Mouse (Mus musculus): ENCODE results near the gene Acy3. TPM values are rescaled to one million over a fixed set of nuclear protein-coding genes. Genes with fewer than 3 reads are reported as not detected.

Gene Acy3
- not detected for polyA plus RNA-seq (2017; shearing (Covaris generic))

GRCm38 (mm10) chr19:3986334-3986733 is at the start of gene Acy3:
TSS of gene Acy3 (plus strand) at chr19:3986570.

GRCm38 (mm10) chr19:3958470-3958869 is 27.9 kb upstream of the Acy3 start, which contains the start of gene Aldh3b3:
TSS of gene Aldh3b3 (plus strand) at chr19:3958645.

GRCm38 (mm10) chr19:3972229-3972628 is 14.1 kb upstream of the Acy3 start, which contains the start of gene Aldh3b2:
TSS of gene Aldh3b2 (plus strand) at chr19:3972328.

GRCm38 (mm10) chr19:3992416-3992815 is 6.0 kb downstream of the Acy3 start, which contains the start of gene Tbx10:
TSS of gene Tbx10 (plus strand) at chr19:3992752.

GRCm38 (mm10) chr19:4000119-4000900 is 13.9 kb downstream of the Acy3 start, which contains the start of the genes Nudt8 and Gm49405:
TSS of gene Nudt8 (plus strand) at chr19:4000580.
TSS of gene Gm49405 (plus strand) at chr19:4000626.

GRCm38 (mm10) chr19:4003112-4003511 is 16.7 kb downstream of the Acy3 start, which contains the start of gene Doc2g:
TSS of gene Doc2g (plus strand) at chr19:4003313.

GRCm38 (mm10) chr19:4012432-4013022 is 26.2 kb downstream of the Acy3 start, which contains the start of gene Ndufv1:
TSS of gene Ndufv1 (minus strand) at chr19:4012806.

GRCm38 (mm10) chr19:4037788-4038232 is 51.4 kb downstream of the Acy3 start, which contains the start of gene Gstp1:
TSS of gene Gstp1 (minus strand) at chr19:4037985.

Other genes with a start within 250 kb of the Acy3 start
- 101 TPM for gene Kmt5b, start 219.1 kb upstream of the Acy3 start, polyA plus RNA-seq (2017; shearing (Covaris generic))
- gene Chka, start 134.8 kb upstream of the Acy3 start, polyA plus RNA-seq (2017; shearing (Covaris generic)): 38.9 TPM
- 67.3 TPM for gene Tcirg1, start 79.4 kb upstream of the Acy3 start, polyA plus RNA-seq (2017; shearing (Covaris generic))
- gene Ndufs8, start 73.8 kb upstream of the Acy3 start, polyA plus RNA-seq (2017; shearing (Covaris generic)): 102 TPM
- not detected for gene Aldh3b1, start 56.8 kb upstream of the Acy3 start, polyA plus RNA-seq (2017; shearing (Covaris generic))
- 29.4 TPM for gene Unc93b1, start 51.4 kb upstream of the Acy3 start, polyA plus RNA-seq (2017; shearing (Covaris generic))
- gene Aldh3b3, start 27.9 kb upstream of the Acy3 start, polyA plus RNA-seq (2017; shearing (Covaris generic)): not detected
- gene Aldh3b2, start 14.2 kb upstream of the Acy3 start, polyA plus RNA-seq (2017; shearing (Covaris generic)): not detected
- gene Tbx10, start 6.2 kb downstream of the Acy3 start, polyA plus RNA-seq (2017; shearing (Covaris generic)): not detected
- gene Nudt8, start 14.0 kb downstream of the Acy3 start, polyA plus RNA-seq (2017; shearing (Covaris generic)): 10.5 TPM
- 1.0 TPM for gene Gm49405, start 14.1 kb downstream of the Acy3 start, polyA plus RNA-seq (2017; shearing (Covaris generic))
- 2.4 TPM for gene Doc2g, start 16.7 kb downstream of the Acy3 start, polyA plus RNA-seq (2017; shearing (Covaris generic))
- 104 TPM for gene Ndufv1, start 26.2 kb downstream of the Acy3 start, polyA plus RNA-seq (2017; shearing (Covaris generic))
- 355 TPM for gene Gstp1, start 51.4 kb downstream of the Acy3 start, polyA plus RNA-seq (2017; shearing (Covaris generic))
- gene Gstp2, start 59.5 kb downstream of the Acy3 start, polyA plus RNA-seq (2017; shearing (Covaris generic)): 3.3 TPM
- gene Gstp3, start 73.0 kb downstream of the Acy3 start, polyA plus RNA-seq (2017; shearing (Covaris generic)): 56.1 TPM
- not detected for gene Cabp2, start 95.0 kb downstream of the Acy3 start, polyA plus RNA-seq (2017; shearing (Covaris generic))
- gene Cdk2ap2, start 110.6 kb downstream of the Acy3 start, polyA plus RNA-seq (2017; shearing (Covaris generic)): 441 TPM
- 253 TPM for gene Pitpnm1, start 113.4 kb downstream of the Acy3 start, polyA plus RNA-seq (2017; shearing (Covaris generic))
- gene Aip, start 139.3 kb downstream of the Acy3 start, polyA plus RNA-seq (2017; shearing (Covaris generic)): 150 TPM
- not detected for gene Gpr152, start 153.2 kb downstream of the Acy3 start, polyA plus RNA-seq (2017; shearing (Covaris generic))
- gene Cabp4, start 157.5 kb downstream of the Acy3 start, polyA plus RNA-seq (2017; shearing (Covaris generic)): not detected
- 192 TPM for gene Coro1b, start 162.0 kb downstream of the Acy3 start, polyA plus RNA-seq (2017; shearing (Covaris generic))
- 341 TPM for gene Ptprcap, start 167.0 kb downstream of the Acy3 start, polyA plus RNA-seq (2017; shearing (Covaris generic))
- 46.8 TPM for gene Rps6kb2, start 176.8 kb downstream of the Acy3 start, polyA plus RNA-seq (2017; shearing (Covaris generic))
- gene Carns1, start 188.9 kb downstream of the Acy3 start, polyA plus RNA-seq (2017; shearing (Covaris generic)): 15.2 TPM
- 376 TPM for gene Tbc1d10c, start 204.7 kb downstream of the Acy3 start, polyA plus RNA-seq (2017; shearing (Covaris generic))
- 688 TPM for gene Ppp1ca, start 205.5 kb downstream of the Acy3 start, polyA plus RNA-seq (2017; shearing (Covaris generic))
- gene Rad9a, start 215.1 kb downstream of the Acy3 start, polyA plus RNA-seq (2017; shearing (Covaris generic)): 27.5 TPM
- 36.7 TPM for gene Clcf1, start 227.7 kb downstream of the Acy3 start, polyA plus RNA-seq (2017; shearing (Covaris generic))
- gene AC109138.7, start 227.8 kb downstream of the Acy3 start, polyA plus RNA-seq (2017; shearing (Covaris generic)): not detected
- gene Pold4, start 245.3 kb downstream of the Acy3 start, polyA plus RNA-seq (2017; shearing (Covaris generic)): 62.7 TPM

Measured in effector memory CD4-positive, alpha-beta T cell, adult 5 months (primary cell).